Comparison of ENCODE assay signal across 14 mouse cellular contexts in genomic region chr8:20408441-20409030, GRCm38 (mm10). TPM values are rescaled to one million over a fixed set of nuclear protein-coding genes. Genes with fewer than 3 reads are reported as not detected.
DNase-seq lines count a peak whose midpoint lies in the region; ATAC-seq and TF ChIP-seq lines count a peak whose summit lies in the region.
"Not testable (repeated sequence)": the region's sequence is repeated elsewhere in the genome, so short reads cannot be mapped to it uniquely, and the experiment has no call there.
"Had no signal": no experiment of that assay in that cellular context is flagged by ENCODE, and none has a peak within 500 bp of the region (broad histone marks: within the 10 kb centered on the region; RNA-seq: fewer than 3 reads in every experiment).

No protein-coding gene starts in this region.

- H3K4me2 ChIP-seq in kidney, postnatal 0 days (ENCODE audit: low read length); midbrain, embryonic 13.5 days (replicated peaks): not testable (repeated sequence)

- H3K27me3 ChIP-seq in heart, adult 2 months (ENCODE audit: control insufficient read depth, insufficient read depth, low read length); kidney, postnatal 0 days (ENCODE audit: insufficient read depth, low read length); midbrain, embryonic 13.5 days: not testable (repeated sequence)

- not testable (repeated sequence) for H3K9me3 ChIP-seq in kidney, postnatal 0 days (replicated peaks; ENCODE audit: low read length); midbrain, embryonic 13.5 days

- H3K36me3 ChIP-seq in heart, adult 2 months (ENCODE audit: control insufficient read depth, insufficient read depth, low read length); kidney, postnatal 0 days (ENCODE audit: insufficient read depth, low read length); midbrain, embryonic 13.5 days: not testable (repeated sequence)

- peak; percentile 26 to 74 for DNase-seq in adrenal gland, adult (ENCODE audit: inconsistent age in 2 of 2, low spot score in 1 of 2)
- peak; percentile 16 to 40 for DNase-seq in cerebellum, postnatal 4 days (ENCODE audit: low spot score in 2 of 2)
- peak; percentile 30 to 41 for DNase-seq in heart, adult 2 months
- peak; percentile 0 for DNase-seq in kidney, postnatal 0 days (ENCODE audit: low spot score)
- peak; percentile 5 for DNase-seq in left cerebral cortex, postnatal 4 days
- DNase-seq in telencephalon, adult 2 months (ENCODE audit: low read depth, low spot score): peak; percentile 1
- DNase-seq in yolk sac, embryonic 10.5 days (ENCODE audit: low spot score): peak; percentile 0

- not testable (repeated sequence) for TF ChIP-seq POLR2A in heart, adult 2 months (IDR thresholded peaks at IDR 0.05; ENCODE audit: insufficient read depth, low read depth, low read length)

- TF ChIP-seq EP300 in heart, adult 2 months (IDR thresholded peaks at IDR 0.05; ENCODE audit: insufficient read depth, low read depth, low read length): not testable (repeated sequence)

- 90% methylated on average over 8 of the region's 8 CpGs for WGBS in heart, adult 2 months
- 94% methylated on average over 7 of the region's 8 CpGs for WGBS in kidney, postnatal 0 days
- whole genome bisulfite sequencing in midbrain, embryonic 13.5 days: 95% methylated on average over 8 of the region's 8 CpGs

- ATAC-seq in kidney, postnatal 0 days (replicated peaks; ENCODE audit: low FRiP score, low read depth): not testable (repeated sequence)
- ATAC-seq in midbrain, embryonic 13.5 days: 0 out of 2 replicates have a peak, but pooled peaks have one; percentile 70

- H3K27ac ChIP-seq in heart, adult 2 months; kidney, postnatal 0 days; midbrain, embryonic 13.5 days: not testable (repeated sequence)

- not testable (repeated sequence) for H3K9ac ChIP-seq in heart, adult 2 months (ENCODE audit: low read depth, low read length); kidney, postnatal 0 days (ENCODE audit: low read depth, low read length); midbrain, embryonic 13.5 days (replicated peaks)

- H3K4me1 ChIP-seq in heart, adult 2 months (ENCODE audit: control insufficient read depth, insufficient read depth, low read length); kidney, postnatal 0 days (replicated peaks; ENCODE audit: insufficient read depth, low read length); midbrain, embryonic 13.5 days (replicated peaks): not testable (repeated sequence)

- intact Hi-C loops in heart, adult 2 months (cut with DNase I); left cerebral cortex, postnatal 4 days (cut with DNase I): not testable (repeated sequence)

- not testable (repeated sequence) for H3K4me3 ChIP-seq in heart, adult 2 months; kidney, postnatal 0 days (replicated peaks; ENCODE audit: low read depth, low read length); midbrain, embryonic 13.5 days (replicated peaks)

- not testable (repeated sequence) for TF ChIP-seq CTCF in heart, adult 2 months (IDR thresholded peaks at IDR 0.05); kidney, postnatal 0 days (IDR thresholded peaks at IDR 0.05; ENCODE audit: low read depth)

- not testable (repeated sequence) for H3K79me2 ChIP-seq in heart, adult 2 months (replicated peaks; ENCODE audit: control insufficient read depth, insufficient read depth, low read length)

RNA-seq across cellular contexts. Expression of gene Gm15319, which starts 45.5 kb away (rescaled TPM):
- total RNA-seq in heart, adult 2 months (2021): under 1 TPM; 0.16 to 0.32 TPM
- polyA plus RNA-seq in heart, adult 2 months (2012; rRNA removed): 0.26 TPM in 1 of 2 replicates, not detected in the other
- 0.10 TPM in 1 of 2 replicates, not detected in the other for polyA plus RNA-seq in kidney, postnatal 0 days (2015; fragmentation: Nextera tagmentation; extraction: Ambion mirVana)
- 1 to 10 TPM in 1 of 2 experiments, under 1 TPM in 1; 0.50 to 1.1 TPM for total RNA-seq in left cerebral cortex, postnatal 4 days (2021)
- polyA plus RNA-seq in midbrain, embryonic 13.5 days (2015; fragmentation: Nextera tagmentation; extraction: Ambion mirVana): 0.13 and 0.21 TPM in 2 replicates
- polyA plus RNA-seq: forebrain, postnatal 0 days; G1E; hindbrain, embryonic 15.5 days; limb, embryonic 12.5 days; lung, embryonic 16.5 days; midbrain, embryonic 16.5 days had no signal

Comparison
In these comparisons a context has a peak if more than half of its experiments do, and no peak if none do; other contexts are left out.
1. DNase-seq: peak in every context shown above with its lines; median percentile 50 in adrenal gland, adult; 36 in heart, adult 2 months; 28 in cerebellum, postnatal 4 days; 5 in left cerebral cortex, postnatal 4 days; 1 in telencephalon, adult 2 months; 0 in kidney, postnatal 0 days; 0 in yolk sac, embryonic 10.5 days.